Mouse (Mus musculus) layer of hippocampus, adult 8-10 months (tissue): ENCODE results near the gene Cirbp. TPM values are rescaled to one million over a fixed set of nuclear protein-coding genes. Genes with fewer than 3 reads are reported as not detected.

Experiments used
- DNase-seq, 2 experiments: peaks; one replicate each; pipeline ENCODE4 v3.0.0; 2022; ENCODE audit warnings: low spot score in 2 of 2
- total RNA-seq, 4 experiments: library from RNA; stranded (reverse); gene quantifications; 2 replicates each; pipeline ENCODE4 v1.2.4; 2022

The Cirbp gene
- total RNA-seq, 4 experiments from 2014 or later = 75.7 to 148 (median 96.4) TPM

- peak in 1 of 2 experiments; percentile 54 for DNase-seq
Observed at GRCm38 (mm10) chr10:80137626-80138552, 27.9 kb upstream of the Cirbp start.

- peak in 1 of 2 experiments; percentile 76 for DNase-seq
Observed at GRCm38 (mm10) chr10:80138553-80139438, 27.0 kb upstream of the Cirbp start, which contains the start of gene Atp5d. Atp5d (plus strand) TSS chr10:80138632.

GRCm38 (mm10) chr10:80139439-80139775 lies 26.4 kb upstream of the Cirbp start:
- DNase-seq = no peak

- no peak for DNase-seq
Observed at GRCm38 (mm10) chr10:80139975-80140665, 25.7 kb upstream of the Cirbp start.

- DNase-seq = no peak
Observed at GRCm38 (mm10) chr10:80140666-80141035, 25.1 kb upstream of the Cirbp start, which contains the start of gene Cbarp. Cbarp (minus strand) TSS chr10:80140835.

- peak; percentile 96 to 97 for DNase-seq
Observed at GRCm38 (mm10) chr10:80141243-80141642, 24.5 kb upstream of the Cirbp start.

GRCm38 (mm10) chr10:80141786-80142529 lies 23.8 kb upstream of the Cirbp start:
- peak; percentile 94 to 95 for DNase-seq

GRCm38 (mm10) chr10:80142530-80142925 lies 23.3 kb upstream of the Cirbp start:
- DNase-seq = no peak

- DNase-seq = no peak
Observed at GRCm38 (mm10) chr10:80143664-80144063, 22.1 kb upstream of the Cirbp start.

GRCm38 (mm10) chr10:80144159-80144558 lies 21.6 kb upstream of the Cirbp start:
- DNase-seq = no peak

GRCm38 (mm10) chr10:80144864-80145838 lies 20.6 kb upstream of the Cirbp start:
- peak; percentile 74 to 76 for DNase-seq

- no peak for DNase-seq
Observed at GRCm38 (mm10) chr10:80145896-80146295, 19.9 kb upstream of the Cirbp start.

GRCm38 (mm10) chr10:80146568-80147011 lies 19.2 kb upstream of the Cirbp start:
- DNase-seq = no peak

- DNase-seq = no peak
Observed at GRCm38 (mm10) chr10:80147146-80147718, 18.6 kb upstream of the Cirbp start.

GRCm38 (mm10) chr10:80147719-80148601 lies 17.8 kb upstream of the Cirbp start, which contains the start of gene Midn:
Midn (plus strand) TSS chr10:80148272.
- peak; percentile 66 to 68 for DNase-seq

- DNase-seq = peak; percentile 87 to 91
Observed at GRCm38 (mm10) chr10:80148610-80149290, 17.0 kb upstream of the Cirbp start.
